Mouse (Mus musculus) forebrain, embryonic 10.5 days (tissue): ENCODE measurements around the gene Hps4. TPM values are rescaled to one million over a fixed set of nuclear protein-coding genes. Genes with fewer than 3 reads are reported as not detected.

Experiments used
- polyA plus RNA-seq: library from polyadenylated mRNA; unstranded; fragments of >200 nt; fragmentation: Nextera tagmentation; extraction: Ambion mirVana; gene quantifications from 2 replicates; pipeline ENCODE4 v1.2.1, GENCODE M21; 2016

Hps4 gene
- polyA plus RNA-seq, 1 experiment from 2014 or later, result 33.6 TPM

Other genes with a start within 250 kb of the Hps4 start
- 0.48 TPM in 1 of 2 replicates, not detected in the other for gene Cryba4, start 90.6 kb upstream of the Hps4 start, polyA plus RNA-seq
- 0.30 TPM in 1 of 2 replicates, not detected in the other for gene Crybb1, start 87.3 kb upstream of the Hps4 start, polyA plus RNA-seq
- gene Tpst2, start 66.4 kb upstream of the Hps4 start, polyA plus RNA-seq, result 36.7 and 37.7 TPM in 2 replicates
- 41.7 and 42.0 TPM in 2 replicates for gene Tfip11, start 16.7 kb upstream of the Hps4 start, polyA plus RNA-seq
- gene Srrd, start within 50 bp of the Hps4 start, polyA plus RNA-seq, result 47.2 and 48.9 TPM in 2 replicates
- gene Gm6583, start 12.9 kb downstream of the Hps4 start, polyA plus RNA-seq, result 0.19 and 0.31 TPM in 2 replicates
- gene Asphd2, start 51.8 kb downstream of the Hps4 start, polyA plus RNA-seq, result 11.9 and 15.0 TPM in 2 replicates
- 0.06 TPM in 1 of 2 replicates, not detected in the other for gene Gm6588, start 106.3 kb downstream of the Hps4 start, polyA plus RNA-seq
- gene Sez6l, start 234.1 kb downstream of the Hps4 start, polyA plus RNA-seq, result 0.65 and 1.4 TPM in 2 replicates